Mouse (Mus musculus) right cerebral cortex, postnatal 36 days (tissue): ENCODE measurements around the gene Rab11fip3.

Experiments
- DNase-seq, 2 experiments: peaks; one replicate each; pipeline ENCODE4 v3.0.0; 2022; ENCODE audit warnings: low spot score in 2 of 2, mixed read lengths in 1 of 2

The Rab11fip3 gene

GRCm38 (mm10) chr17:25956201-25956600, 113.2 kb downstream of the Rab11fip3 start:
- DNase-seq, result no peak

GRCm38 (mm10) chr17:25955736-25956135, 113.6 kb downstream of the Rab11fip3 start:
- no peak for DNase-seq

- DNase-seq, result no peak
Observed at GRCm38 (mm10) chr17:25954671-25955070, 114.7 kb downstream of the Rab11fip3 start.

- DNase-seq, result no peak
Observed at GRCm38 (mm10) chr17:25953161-25953560, 116.2 kb downstream of the Rab11fip3 start.

- no peak for DNase-seq
Observed at GRCm38 (mm10) chr17:25951803-25952623, 117.3 kb downstream of the Rab11fip3 start, which contains the start of gene A930017K11Rik. A930017K11Rik (minus strand) TSS chr17:25952565.

GRCm38 (mm10) chr17:25951225-25951802, 118.0 kb downstream of the Rab11fip3 start:
- no peak for DNase-seq

DNA sequence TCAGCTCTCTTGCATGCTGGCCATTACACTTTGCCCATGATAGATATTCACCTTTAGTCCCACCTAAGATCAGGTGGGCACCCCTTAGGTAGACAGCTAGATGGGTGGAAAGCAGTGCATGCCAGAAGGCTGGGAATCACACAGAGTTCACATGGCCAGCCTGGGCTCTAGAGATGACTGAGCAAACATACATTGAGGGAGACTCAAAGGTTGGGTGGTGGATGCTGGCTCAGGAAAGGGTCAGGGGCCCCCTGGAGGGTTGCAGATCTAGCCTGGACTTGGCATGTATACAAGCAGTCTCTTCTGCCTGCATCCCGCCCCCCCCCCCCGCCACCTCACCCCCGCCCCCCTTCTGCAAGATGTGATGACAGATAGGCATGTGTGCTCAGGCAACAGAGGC, 118.6 kb downstream of the Rab11fip3 start:
- DNase-seq, result no peak

- no peak for DNase-seq
Observed at GRCm38 (mm10) chr17:25949981-25950380, 119.4 kb downstream of the Rab11fip3 start.

GRCm38 (mm10) chr17:25948051-25948450, 121.3 kb downstream of the Rab11fip3 start:
- no peak for DNase-seq

GRCm38 (mm10) chr17:25947576-25947975, 121.8 kb downstream of the Rab11fip3 start:
- no peak for DNase-seq

- no peak for DNase-seq
Observed at GRCm38 (mm10) chr17:25946891-25947290, 122.5 kb downstream of the Rab11fip3 start.

GRCm38 (mm10) chr17:25946349-25946748, 123.0 kb downstream of the Rab11fip3 start:
- no peak for DNase-seq

DNA sequence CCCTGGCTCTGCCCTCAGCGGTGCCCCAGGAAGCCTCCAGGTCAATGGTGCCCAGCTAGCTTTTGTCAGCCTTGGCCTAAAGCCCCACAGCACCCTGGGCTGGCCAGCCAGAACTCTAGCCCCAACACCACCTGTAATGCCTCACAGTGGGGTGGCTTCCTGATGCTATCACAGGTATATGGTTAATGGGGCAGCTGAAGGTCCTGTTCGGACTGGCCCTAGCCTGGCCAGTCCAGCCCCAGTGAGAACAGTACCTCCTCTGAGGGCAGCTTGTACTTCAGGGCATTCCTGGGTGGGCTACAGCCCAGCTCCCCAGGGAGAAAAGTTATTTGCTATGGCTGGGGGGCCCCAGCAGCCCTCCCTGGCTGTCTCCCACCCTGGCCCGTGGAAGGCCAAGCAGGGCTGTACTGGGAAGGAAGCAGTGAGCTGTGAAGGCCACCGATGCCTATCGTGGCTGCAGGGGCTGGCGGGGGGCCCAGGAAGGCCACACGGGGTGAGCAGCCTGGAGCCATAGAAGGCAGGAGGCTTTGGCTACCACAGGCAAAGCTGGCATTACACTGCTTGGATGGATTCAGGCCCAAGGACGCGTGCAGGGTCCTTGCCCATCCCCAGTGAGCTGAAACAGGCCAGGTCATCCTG, 123.7 kb downstream of the Rab11fip3 start:
- DNase-seq, result no peak

GRCm38 (mm10) chr17:25944366-25945163, 124.8 kb downstream of the Rab11fip3 start, which contains the start of the genes Pigq and Nhlrc4:
Pigq (minus strand) TSS chr17:25944936.
Nhlrc4 (minus strand) TSS chr17:25944961.
- DNase-seq, result no peak

GRCm38 (mm10) chr17:25943769-25944168, 125.6 kb downstream of the Rab11fip3 start:
- DNase-seq, result no peak

GRCm38 (mm10) chr17:25943221-25943620, 126.1 kb downstream of the Rab11fip3 start:
- no peak for DNase-seq

GRCm38 (mm10) chr17:25942597-25943151, 126.7 kb downstream of the Rab11fip3 start:
- no peak for DNase-seq

DNA sequence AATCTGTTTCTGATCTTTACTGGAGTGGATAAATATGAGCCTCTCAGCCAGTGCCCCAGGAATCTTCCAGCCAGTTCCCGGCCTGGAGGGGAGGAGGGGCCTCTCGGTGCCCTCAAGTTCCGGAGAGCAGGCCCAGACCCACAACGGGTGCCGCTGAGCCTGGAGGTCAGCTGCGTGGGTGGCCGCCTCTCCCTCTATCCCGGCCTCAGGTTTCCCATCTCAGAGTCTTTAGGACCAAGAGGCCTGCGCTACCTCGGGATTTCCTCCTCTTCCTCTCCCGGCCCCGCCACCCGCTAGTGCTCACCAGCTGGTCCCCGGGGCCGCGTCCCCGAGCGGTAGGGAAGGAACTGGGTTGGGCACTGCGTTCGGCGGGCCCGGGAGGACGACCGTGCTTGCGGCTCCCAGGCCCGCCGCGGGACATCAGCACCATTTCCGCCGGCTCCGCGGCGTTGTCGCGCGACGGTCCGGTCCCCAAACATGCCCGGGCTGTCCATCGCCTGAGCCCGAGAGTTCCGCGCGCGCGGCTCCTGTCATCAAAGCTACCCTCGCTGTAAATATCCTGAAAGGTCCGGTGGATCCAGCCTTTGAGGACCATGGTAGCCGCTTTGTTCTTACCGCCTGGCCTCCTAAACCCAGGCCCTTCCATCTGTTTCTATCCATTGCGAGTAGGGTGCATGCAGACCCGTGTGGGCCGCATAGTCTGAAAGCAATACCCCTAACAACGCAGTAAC, 127.7 kb downstream of the Rab11fip3 start:
- DNase-seq, result peak; percentile 46 to 65
